12 mouse cellular contexts compared by ENCODE assay signal in genomic region chr11:32398446-32398845, GRCm38 (mm10). TPM values are rescaled to one million over a fixed set of nuclear protein-coding genes. Genes with fewer than 3 reads are reported as not detected.
A peak's percentile ranks its signal among the peaks of the same experiment; 100 is the strongest.
DNase-seq lines count a peak whose midpoint lies in the region; ATAC-seq and TF ChIP-seq lines count a peak whose summit lies in the region.
"Had no signal": no experiment of that assay in that cellular context is flagged by ENCODE, and none has a peak within 500 bp of the region (broad histone marks: within the 10 kb centered on the region; RNA-seq: fewer than 3 reads in every experiment).

No protein-coding gene starts in this region.

- TF ChIP-seq CTCF in gastrocnemius, adult 2 months (IDR thresholded peaks at IDR 0.05) = peak; percentile 26; the same call in 1 of the 2 replicates

- no peak for ATAC-seq in heart, embryonic 15.5 days (replicated peaks; ENCODE audit: insufficient number of reproducible peaks, insufficient read depth, low FRiP score, low read depth)
- ATAC-seq in stomach, embryonic 15.5 days (ENCODE audit: insufficient read depth, low FRiP score, low read depth) = no peak

- H3K9ac ChIP-seq in heart, embryonic 15.5 days = no peak overlapping the region
- no peak overlapping the region for H3K9ac ChIP-seq in stomach, embryonic 15.5 days
- H3K9ac ChIP-seq: hindbrain, embryonic 15.5 days; liver, embryonic 14.5 days had no signal

- WGBS in heart, embryonic 15.5 days = 24% methylated on average over 2 of the region's 2 CpGs
- WGBS in stomach, embryonic 15.5 days = 67% methylated on average over 2 of the region's 2 CpGs

- peaks cover 11% of the 10 kb centered on the region for H3K4me1 ChIP-seq in heart, embryonic 15.5 days (replicated peaks)
- H3K4me1 ChIP-seq in stomach, embryonic 15.5 days = no peaks in the 10 kb centered on the region; the same call in 1 of the 2 replicates
- H3K4me1 ChIP-seq: forebrain, embryonic 10.5 days; hindbrain, embryonic 15.5 days had no signal

- peaks cover 8% of the 10 kb centered on the region; the same call in 1 of the 2 replicates for H3K36me3 ChIP-seq in heart, embryonic 15.5 days
- H3K36me3 ChIP-seq in stomach, embryonic 15.5 days = peaks cover 9% of the 10 kb centered on the region

- peak; percentile 51 for DNase-seq in lung, postnatal 10 days
- DNase-seq in lung, postnatal 4 days = no peak
- peak; percentile 55 for DNase-seq in gastrocnemius, adult 2 months
- DNase-seq in urinary bladder, adult 18-20 months (ENCODE audit: low spot score in 2 of 2) = no peak
- no peak for DNase-seq in testis, postnatal 14 days (ENCODE audit: low spot score)
- DNase-seq in spleen, adult 18-20 months = no peak
- DNase-seq: cerebellum, adult 2 months had no signal

- peak overlapping the region; percentile 55 for H3K4me3 ChIP-seq in gastrocnemius, adult 2 months
- H3K4me3 ChIP-seq in heart, embryonic 15.5 days = no peak overlapping the region
- H3K4me3 ChIP-seq in stomach, embryonic 15.5 days (replicated peaks) = no peak overlapping the region
- H3K4me3 ChIP-seq: forebrain, embryonic 10.5 days; hindbrain, embryonic 15.5 days had no signal

- intact Hi-C loops in gastrocnemius, adult 2 months (cut with DNase I) = loop anchor here (5.0 kb wide), 1 partner anchor 51 kb away; the partner anchor contains the start of gene Sh3pxd2b

- 0 out of 2 replicates have a peak overlapping the region, but pooled peaks have one; percentile 3 for H3K4me2 ChIP-seq in heart, embryonic 15.5 days
- H3K4me2 ChIP-seq in stomach, embryonic 15.5 days = no peak overlapping the region
- H3K4me2 ChIP-seq: hindbrain, embryonic 15.5 days had no signal

- H3K9me3 ChIP-seq in heart, embryonic 15.5 days (replicated peaks) = no peaks in the 10 kb centered on the region
- no peaks in the 10 kb centered on the region for H3K9me3 ChIP-seq in stomach, embryonic 15.5 days
- H3K9me3 ChIP-seq: hindbrain, embryonic 15.5 days had no signal

- H3K27ac ChIP-seq in gastrocnemius, adult 2 months = peak overlapping the region; percentile 91
- H3K27ac ChIP-seq in heart, embryonic 15.5 days = peak overlapping the region; percentile 48; the same call in 1 of the 2 replicates
- H3K27ac ChIP-seq in stomach, embryonic 15.5 days = peak overlapping the region; percentile 8; the same call in 1 of the 2 replicates
- H3K27ac ChIP-seq: forebrain, embryonic 10.5 days; hindbrain, embryonic 15.5 days; liver, embryonic 14.5 days had no signal

- H3K27me3 ChIP-seq in heart, embryonic 15.5 days = no peaks in the 10 kb centered on the region
- H3K27me3 ChIP-seq in stomach, embryonic 15.5 days (replicated peaks) = no peaks in the 10 kb centered on the region
- H3K27me3 ChIP-seq: hindbrain, embryonic 15.5 days had no signal

RNA-seq across cellular contexts. Expression of gene Sh3pxd2b, which starts 50.8 kb away (rescaled TPM):
- 1 to 10 TPM; 2.5 to 7.1 TPM for total RNA-seq in gastrocnemius, adult 2 months (2021)
- polyA plus RNA-seq in heart, embryonic 15.5 days (2015; fragmentation: Nextera tagmentation; extraction: Ambion mirVana) = 9.3 and 15.5 TPM in 2 replicates
- polyA plus RNA-seq in stomach, embryonic 15.5 days (2015; fragmentation: Nextera tagmentation; extraction: Ambion mirVana) = 18.6 and 20.3 TPM in 2 replicates

RNA-seq across cellular contexts. Expression of gene Ubtd2, which starts 56.7 kb away (rescaled TPM):
- total RNA-seq in gastrocnemius, adult 2 months (2021) = 10 to 100 TPM in 1 of 2 experiments, 1 to 10 TPM in 1; 9.3 to 12.1 TPM
- polyA plus RNA-seq in heart, embryonic 15.5 days (2015; fragmentation: Nextera tagmentation; extraction: Ambion mirVana) = 23.3 and 28.6 TPM in 2 replicates
- 37.8 and 38.7 TPM in 2 replicates for polyA plus RNA-seq in stomach, embryonic 15.5 days (2015; fragmentation: Nextera tagmentation; extraction: Ambion mirVana)

Comparison
In these comparisons a context has a peak if more than half of its experiments do, and no peak if none do; other contexts are left out.
1. DNase-seq: peak in lung, postnatal 10 days (single experiment) and gastrocnemius, adult 2 months (single experiment); none in lung, postnatal 4 days (0 of 2), urinary bladder, adult 18-20 months (0 of 2), testis, postnatal 14 days (single experiment) and spleen, adult 18-20 months (0 of 2).
2. H3K27ac ChIP-seq: peak in every context shown above with its lines; median percentile 91 in gastrocnemius, adult 2 months; 48 in heart, embryonic 15.5 days; 8 in stomach, embryonic 15.5 days.